Mouse (Mus musculus) thymus, postnatal 0 days (tissue): Measurements from ENCODE around the gene Tns3. TPM values are rescaled to one million over a fixed set of nuclear protein-coding genes. Genes with fewer than 3 reads are reported as not detected.
"Not testable (repeated sequence)": the region's sequence is repeated elsewhere in the genome, so short reads cannot be mapped to it uniquely, and the experiment has no call there.

Experiments used
- DNase-seq: peaks from one replicate; pipeline ENCODE4 v3.0.0-alpha.2; 2015; ENCODE audit warnings: low spot score
- polyA plus RNA-seq: library from polyadenylated mRNA; unstranded; fragments of >200 nt; fragmentation: Nextera tagmentation; extraction: Ambion mirVana; gene quantifications from 2 replicates; pipeline ENCODE4 v1.2.1, GENCODE M21; 2015

Tns3 gene
- polyA plus RNA-seq, 1 experiment from 2014 or later: 6.0 TPM

- DNase-seq: no peak
Observed at GRCm38 (mm10) chr11:8622668-8623067, 41.7 kb downstream of the Tns3 start.

- DNase-seq: not testable (repeated sequence)
Observed at GRCm38 (mm10) chr11:8619111-8619510, 45.2 kb downstream of the Tns3 start.

- no peak for DNase-seq
Observed at GRCm38 (mm10) chr11:8618301-8618700, 46.0 kb downstream of the Tns3 start.

- DNase-seq: no peak
Observed at GRCm38 (mm10) chr11:8615436-8615835, 48.9 kb downstream of the Tns3 start.

- DNase-seq: no peak
Observed at GRCm38 (mm10) chr11:8610456-8610855, 53.9 kb downstream of the Tns3 start.

GRCm38 (mm10) chr11:8609873-8610272 lies 54.5 kb downstream of the Tns3 start:
- no peak for DNase-seq

- no peak for DNase-seq
Observed at GRCm38 (mm10) chr11:8607123-8607522, 57.2 kb downstream of the Tns3 start.

- no peak for DNase-seq
Observed at GRCm38 (mm10) chr11:8604789-8605569, 59.4 kb downstream of the Tns3 start.

GRCm38 (mm10) chr11:8602606-8603005 lies 61.7 kb downstream of the Tns3 start:
- no peak for DNase-seq

- DNase-seq: peak; percentile 50
Observed at GRCm38 (mm10) chr11:8601411-8601821, 62.9 kb downstream of the Tns3 start.

- no peak for DNase-seq
Observed at GRCm38 (mm10) chr11:8595642-8596041, 68.7 kb downstream of the Tns3 start.

GRCm38 (mm10) chr11:8593172-8593571 lies 71.2 kb downstream of the Tns3 start:
- no peak for DNase-seq

- no peak for DNase-seq
Observed at GRCm38 (mm10) chr11:8591271-8591670, 73.1 kb downstream of the Tns3 start.

GRCm38 (mm10) chr11:8589226-8589905 lies 75.0 kb downstream of the Tns3 start:
- peak; percentile 20 for DNase-seq

- no peak for DNase-seq
Observed at GRCm38 (mm10) chr11:8587941-8588340, 76.4 kb downstream of the Tns3 start.

GRCm38 (mm10) chr11:8586996-8587644 lies 77.2 kb downstream of the Tns3 start:
- no peak for DNase-seq

GRCm38 (mm10) chr11:8586374-8586773 lies 78.0 kb downstream of the Tns3 start:
- no peak for DNase-seq

- DNase-seq: no peak
Observed at GRCm38 (mm10) chr11:8585686-8586085, 78.6 kb downstream of the Tns3 start.

GRCm38 (mm10) chr11:8584925-8585324 lies 79.4 kb downstream of the Tns3 start:
- no peak for DNase-seq

GRCm38 (mm10) chr11:8584307-8584706 lies 80.0 kb downstream of the Tns3 start:
- DNase-seq: no peak

- DNase-seq: no peak
Observed at GRCm38 (mm10) chr11:8583137-8583536, 81.2 kb downstream of the Tns3 start.
